Mouse (Mus musculus) liver, embryonic 14.5 days (tissue): Measurements from ENCODE around the gene Kat5.

ENCODE experiments used
- CTCF ChIP-seq: IDR thresholded peaks from 2 replicates; pipeline ENCODE4 v1.5.1; 2016; ENCODE audit warnings: antibody characterized with exemption, low read depth, control low read depth
- EP300 ChIP-seq: IDR thresholded peaks from 2 replicates; pipeline ENCODE4 v1.6.1; 2016; ENCODE audit warnings: antibody characterized with exemption, low read depth

DNA sequence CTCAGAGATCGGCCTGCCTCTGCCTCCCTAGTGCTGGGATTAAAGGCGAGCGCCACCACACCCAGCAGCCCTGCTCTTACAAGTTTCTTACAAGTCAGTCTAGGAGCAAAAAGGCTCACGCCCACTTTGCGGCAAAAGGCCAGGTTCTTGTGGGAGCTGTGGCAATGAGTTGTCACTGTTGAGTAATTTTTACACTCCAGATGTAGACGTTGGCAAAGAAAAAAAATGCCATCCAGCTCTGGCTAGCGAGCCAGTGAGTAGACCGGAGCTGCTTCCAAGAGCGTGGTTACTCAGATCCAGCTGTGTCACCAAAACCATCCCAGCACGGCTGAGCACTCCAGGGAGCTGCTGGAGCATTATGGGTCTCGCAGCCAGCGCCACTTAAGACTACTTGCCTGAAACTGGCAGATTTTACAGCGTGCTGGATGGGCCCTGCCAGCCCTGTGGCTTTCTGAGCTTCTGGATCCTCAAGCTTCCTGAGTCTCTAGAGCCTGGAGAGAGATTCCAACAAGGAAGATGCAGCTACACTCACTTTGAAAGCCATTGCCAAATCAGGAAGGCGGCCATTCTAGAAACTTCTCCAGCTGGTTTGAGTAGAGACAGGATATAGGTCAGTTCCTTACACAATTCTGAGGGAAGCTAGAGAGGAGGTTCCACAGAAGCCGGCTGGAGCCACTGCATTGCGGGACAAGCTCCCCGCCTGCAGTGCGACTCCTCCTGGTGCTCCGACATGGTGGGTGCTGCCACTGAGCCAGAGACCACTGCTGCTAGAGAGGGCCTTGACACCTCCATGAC, 37.5 kb downstream of the Kat5 start:
- TF ChIP-seq CTCF (no peak), EP300 (no peak)
